Mouse (Mus musculus) embryo, embryonic 9.5 days (tissue): Measurements from ENCODE around the gene Cers6.

Source experiments
- DNase-seq: peaks from one replicate; pipeline ENCODE4 v3.0.0-alpha.2; 2017; ENCODE audit errors: extremely low spot score

Cers6 gene

GRCm38 (mm10) chr2:68916299-68916698 lies 55.1 kb downstream of the Cers6 start:
- DNase-seq: no peak

- no peak for DNase-seq
Measured at GRCm38 (mm10) chr2:68917010-68917409, 55.8 kb downstream of the Cers6 start.

DNA sequence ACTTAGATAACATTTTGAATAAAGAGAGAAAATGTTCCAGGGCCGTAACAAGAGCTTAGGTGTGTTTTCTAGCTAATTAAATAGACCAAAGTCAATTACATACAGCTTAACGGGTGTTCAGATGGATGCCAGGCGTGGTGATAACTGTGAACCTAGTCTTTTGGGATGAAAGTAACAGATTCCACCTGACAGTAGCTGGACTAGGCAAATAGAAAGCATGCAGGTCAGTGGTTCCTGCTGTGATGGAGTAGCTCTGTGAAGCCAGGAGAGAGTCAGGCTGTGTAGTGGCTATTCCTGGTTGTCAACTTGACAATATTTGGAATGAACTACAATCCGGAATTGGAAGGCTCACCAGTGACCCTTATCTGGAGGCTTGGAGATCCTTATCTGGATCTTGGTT lies 56.3 kb downstream of the Cers6 start:
- no peak for DNase-seq

DNA sequence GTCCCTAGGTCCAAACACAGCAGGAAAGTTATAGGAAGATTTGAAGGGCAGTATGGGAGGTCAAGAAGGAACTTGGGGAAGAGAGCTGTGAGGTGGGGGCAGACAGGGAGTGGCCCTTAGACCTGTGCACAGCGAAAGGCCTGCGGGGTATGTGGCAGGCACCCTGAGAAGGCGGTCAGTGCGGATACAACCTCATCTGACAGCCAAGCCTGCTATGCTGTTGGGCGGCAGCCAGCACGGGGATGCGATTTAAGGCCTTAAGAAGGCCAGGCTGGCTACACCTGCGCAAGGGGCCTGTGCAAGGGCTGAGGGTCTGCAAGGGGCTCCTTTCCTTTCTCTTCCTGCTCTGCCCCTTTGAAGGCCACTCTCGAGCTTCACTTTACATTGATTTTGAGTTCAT lies 63.1 kb downstream of the Cers6 start:
- no peak for DNase-seq

GRCm38 (mm10) chr2:68925542-68925941 lies 64.3 kb downstream of the Cers6 start:
- DNase-seq: no peak

GRCm38 (mm10) chr2:68926913-68927790 lies 65.9 kb downstream of the Cers6 start:
- no peak for DNase-seq

DNA sequence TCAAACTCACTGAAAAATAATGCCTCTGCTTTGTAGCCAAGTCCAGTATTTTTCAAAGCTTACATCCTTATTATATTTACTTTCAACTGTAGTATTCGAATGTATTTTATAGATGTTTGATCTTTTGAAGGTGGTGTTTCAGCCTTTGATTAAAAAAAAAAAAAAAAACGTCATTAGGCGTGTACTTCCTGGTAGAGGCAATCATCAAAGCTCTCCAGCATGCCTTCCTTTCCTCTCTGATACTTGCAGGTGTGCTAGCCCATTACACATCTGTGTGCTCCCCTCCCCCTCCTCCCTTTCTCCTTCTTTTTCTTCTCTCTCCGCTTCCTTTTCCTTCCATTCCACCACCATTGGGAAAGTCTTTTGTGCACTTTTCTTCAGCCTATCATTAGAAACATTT lies 71.0 kb downstream of the Cers6 start:
- DNase-seq: no peak

- DNase-seq: no peak
Measured at GRCm38 (mm10) chr2:68932656-68933055, 71.4 kb downstream of the Cers6 start.

GRCm38 (mm10) chr2:68934651-68935050 lies 73.4 kb downstream of the Cers6 start:
- DNase-seq: no peak

GRCm38 (mm10) chr2:68935721-68936294 lies 74.6 kb downstream of the Cers6 start:
- DNase-seq: no peak

GRCm38 (mm10) chr2:68936773-68937172 lies 75.5 kb downstream of the Cers6 start:
- DNase-seq: no peak

DNA sequence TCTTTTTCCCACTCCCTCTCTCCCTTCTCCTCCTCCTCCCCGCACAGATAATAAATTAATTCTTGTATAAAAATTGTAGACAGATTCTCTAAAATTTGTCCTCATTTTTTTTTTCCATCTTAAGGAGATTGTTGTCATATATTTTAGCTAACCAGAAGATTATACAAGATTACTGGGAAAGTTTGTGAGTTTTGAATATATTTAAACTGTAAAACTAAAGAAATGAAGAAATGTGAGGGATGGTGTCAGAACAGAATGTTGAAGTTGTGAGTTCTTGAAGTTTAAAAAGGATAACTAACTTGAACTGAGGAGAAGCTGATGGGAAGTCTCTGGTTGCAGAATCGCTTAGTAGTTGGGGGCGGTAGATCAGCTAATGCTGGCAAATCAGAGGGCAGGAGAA lies 76.6 kb downstream of the Cers6 start:
- no peak for DNase-seq

GRCm38 (mm10) chr2:68944898-68945297 lies 83.7 kb downstream of the Cers6 start:
- no peak for DNase-seq

GRCm38 (mm10) chr2:68945976-68946375 lies 84.7 kb downstream of the Cers6 start:
- no peak for DNase-seq

DNA sequence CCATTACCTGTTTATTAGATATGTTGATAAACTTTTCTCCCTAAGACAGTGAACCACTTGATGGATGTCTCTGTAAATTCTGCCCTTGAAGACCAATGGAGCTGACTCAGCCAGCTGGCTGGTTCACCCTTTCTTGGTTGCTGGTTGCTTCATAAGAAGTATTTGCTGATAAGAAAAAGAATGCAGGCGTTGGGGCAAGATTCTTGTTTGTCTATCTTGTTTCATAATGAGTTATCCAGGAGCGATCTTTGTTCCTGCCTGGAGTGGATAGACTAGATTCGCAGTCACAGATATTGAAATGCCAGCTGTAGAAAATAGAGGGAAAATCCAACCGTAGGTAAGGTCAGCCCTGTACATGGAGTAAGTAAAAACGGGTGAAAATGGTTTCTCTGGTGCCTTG lies 85.6 kb downstream of the Cers6 start:
- DNase-seq: no peak

DNA sequence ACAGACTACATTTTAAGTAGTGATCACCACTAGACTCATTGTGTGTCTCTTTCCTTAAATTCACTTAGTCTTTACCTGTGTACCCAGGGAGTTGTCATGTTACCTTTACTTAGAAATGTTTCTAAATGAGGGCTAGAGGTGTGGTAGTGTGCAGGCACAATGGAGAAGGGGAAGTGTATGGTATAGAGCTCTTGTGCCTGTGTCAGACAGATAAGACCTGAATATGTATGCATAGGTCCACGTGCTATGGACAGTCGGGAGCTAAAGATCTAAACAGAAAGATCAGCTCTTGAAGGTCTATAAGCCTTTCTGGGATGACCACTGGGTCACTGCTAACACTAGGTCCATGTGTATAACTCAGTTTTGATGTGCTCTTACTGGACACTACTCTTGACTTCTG lies 87.9 kb downstream of the Cers6 start:
- no peak for DNase-seq

- no peak for DNase-seq
Measured at GRCm38 (mm10) chr2:68949728-68950127, 88.5 kb downstream of the Cers6 start.

DNA sequence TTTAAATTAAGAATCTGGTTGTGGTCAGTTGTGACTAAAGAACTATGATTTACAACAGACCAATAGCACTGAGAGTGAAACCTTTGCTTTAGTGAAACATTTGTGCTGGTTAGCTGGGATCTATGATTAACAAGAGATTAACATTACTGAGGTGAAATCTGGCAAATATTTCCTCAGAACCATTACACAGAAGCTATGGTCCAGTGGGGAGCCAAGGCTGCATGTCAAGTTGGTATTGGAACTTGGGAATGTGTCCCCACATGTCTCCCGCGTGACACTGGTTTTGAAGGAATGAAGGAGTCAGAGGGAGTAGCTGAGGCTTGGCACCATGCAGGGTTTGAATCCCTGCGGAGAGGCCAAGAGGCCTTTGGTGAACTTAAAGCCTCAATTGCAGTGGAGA lies 90.5 kb downstream of the Cers6 start:
- no peak for DNase-seq

DNA sequence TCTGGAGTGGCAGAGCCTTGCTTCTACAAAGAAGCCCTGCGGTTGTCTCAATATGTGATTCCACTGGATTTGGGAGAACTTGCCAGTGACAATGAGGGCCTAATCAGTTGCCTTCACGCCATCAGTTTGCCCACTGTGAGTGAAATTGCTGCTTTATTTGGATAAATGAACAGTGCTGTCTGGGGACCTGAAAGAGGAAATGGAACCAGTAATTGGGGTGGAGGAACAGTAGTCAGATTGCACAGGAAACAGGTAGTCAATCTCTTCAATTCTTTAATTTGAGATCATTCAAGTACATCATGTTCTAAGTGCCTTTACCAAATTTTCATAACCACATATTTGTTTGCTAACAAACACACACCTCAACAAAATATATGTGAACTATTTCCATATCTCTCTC lies 92.4 kb downstream of the Cers6 start:
- DNase-seq: no peak

DNA sequence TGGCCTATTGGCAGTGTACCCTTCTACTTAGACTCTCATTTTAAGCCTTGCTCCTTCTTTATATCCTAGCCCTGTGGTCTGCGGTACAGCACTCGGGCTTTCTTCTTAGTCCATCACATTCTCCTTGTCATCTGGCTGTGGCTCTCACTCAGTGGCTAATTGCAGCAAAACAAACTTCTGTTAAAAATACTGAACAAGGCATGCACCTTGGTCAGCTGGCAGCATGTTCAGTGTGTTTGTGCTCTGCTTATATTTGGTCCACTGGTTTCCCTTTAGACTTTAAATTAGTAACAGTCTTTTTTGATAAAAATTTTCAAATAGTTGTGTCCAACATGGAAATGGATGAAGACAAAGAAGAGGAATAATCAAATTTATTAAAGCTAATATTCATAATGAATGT lies 94.3 kb downstream of the Cers6 start:
- DNase-seq: no peak

DNA sequence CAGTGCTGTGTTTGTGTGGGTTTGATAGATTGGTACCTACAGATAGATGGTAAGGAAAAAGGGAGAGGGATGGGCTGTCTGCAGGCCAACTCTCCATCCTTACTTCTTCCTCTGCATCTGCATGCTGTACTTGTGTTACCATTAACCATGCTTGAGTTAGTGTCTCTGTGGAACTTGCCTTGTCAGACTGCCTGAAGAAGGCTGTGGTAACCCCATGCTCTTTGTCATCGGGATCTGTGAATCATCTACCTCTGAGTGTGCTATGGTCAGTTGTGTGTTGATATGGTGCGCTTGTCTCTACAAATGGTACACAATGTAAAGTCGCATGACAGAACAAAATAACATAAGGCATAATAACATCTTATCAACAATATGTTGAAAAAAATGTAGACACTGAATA lies 94.9 kb downstream of the Cers6 start:
- DNase-seq: no peak

DNA sequence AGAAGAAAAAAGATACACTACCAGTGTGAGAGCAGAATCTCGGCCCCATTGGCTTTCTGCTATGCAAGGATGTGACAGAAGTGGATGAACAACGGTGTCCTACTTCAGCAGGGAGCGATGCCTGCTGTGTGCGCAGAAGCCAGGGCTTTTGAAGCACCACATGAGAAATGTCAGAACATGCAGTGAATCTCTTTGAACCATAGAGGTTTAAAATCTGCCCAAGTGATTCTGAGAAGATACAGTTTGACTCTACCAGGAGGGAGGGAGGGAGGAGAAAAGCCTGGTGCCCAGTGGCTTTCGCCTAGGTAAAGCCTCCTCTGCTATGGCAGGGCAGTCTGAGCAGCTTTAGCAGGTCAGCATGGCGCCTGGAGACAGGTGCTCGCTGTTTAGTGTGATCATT lies 96.6 kb downstream of the Cers6 start:
- no peak for DNase-seq

DNA sequence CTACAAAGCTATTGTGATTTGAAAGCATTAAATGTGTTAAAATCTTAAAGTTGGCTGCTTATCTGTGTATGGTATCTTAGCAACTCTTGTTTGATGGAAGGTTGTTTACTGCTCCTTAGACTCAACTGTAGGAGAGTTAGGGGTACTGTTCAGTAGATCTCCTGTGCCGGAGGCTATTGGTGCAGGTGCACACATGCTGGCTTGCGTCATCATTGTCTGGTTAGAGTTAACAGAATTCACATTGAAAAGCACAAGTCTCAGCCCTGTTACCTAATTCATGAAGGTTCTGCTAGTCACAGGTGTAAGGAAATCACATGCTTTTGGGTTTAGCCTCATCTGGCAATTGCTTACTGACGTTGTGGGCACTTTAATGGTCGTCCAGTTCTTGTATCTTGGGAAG lies 98.3 kb downstream of the Cers6 start:
- no peak for DNase-seq

DNA sequence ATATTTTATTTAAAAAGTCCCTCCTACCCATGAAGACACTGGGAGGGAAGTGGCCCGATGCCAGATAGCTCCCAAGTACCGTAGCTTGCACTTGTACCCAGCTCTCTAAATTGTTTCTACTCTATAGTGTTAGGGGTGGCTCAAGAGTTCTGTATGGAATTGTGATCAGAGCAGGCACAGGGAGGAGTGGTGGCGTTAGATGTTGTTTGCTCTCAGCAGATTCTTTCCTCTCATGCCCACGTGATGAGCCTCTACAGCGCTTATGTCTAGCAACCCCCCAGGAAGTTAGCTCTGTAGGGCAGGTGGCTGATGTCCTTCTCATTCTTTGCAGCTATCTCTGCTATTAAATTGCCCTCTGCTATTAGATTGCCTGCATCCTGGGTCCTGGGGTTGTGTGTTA lies 98.8 kb downstream of the Cers6 start:
- DNase-seq: no peak
